Mouse (Mus musculus): ENCODE data around the gene Cap2. TPM values are rescaled to one million over a fixed set of nuclear protein-coding genes. Genes with fewer than 3 reads are reported as not detected.

Cap2 gene
- polyA plus RNA-seq, 1 experiment from 2014 or later: 159 TPM

DNA sequence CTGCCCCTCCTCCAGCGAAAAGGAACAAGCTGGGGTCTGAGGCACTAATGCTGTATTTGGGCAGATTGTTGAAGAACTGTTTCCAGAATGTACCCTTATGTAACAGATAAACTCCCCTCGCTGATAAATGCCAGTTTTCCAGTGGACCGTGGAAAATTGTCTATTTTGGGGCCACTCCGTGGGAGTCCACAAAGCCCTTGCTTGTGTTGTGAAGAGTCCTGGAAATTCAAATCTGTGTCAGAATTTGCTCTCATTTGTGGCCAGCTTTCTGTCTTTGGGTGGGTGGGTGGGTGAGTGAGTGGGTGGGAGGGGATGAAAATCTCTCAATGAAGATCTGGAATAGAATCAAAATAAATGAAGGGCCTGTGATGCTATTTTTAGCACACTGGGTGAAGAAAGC lies 13.5 kb upstream of the Cap2 start:
- H3K9ac ChIP-seq (ENCODE audit: low read length): no peak overlapping the region
- ATAC-seq (ENCODE audit: insufficient number of reproducible peaks, insufficient read depth, low FRiP score, low read depth): no peak
- peaks cover 6 to 15% of the 10 kb centered on the region in 2 experiments; a peak in 2 of 4 replicates for H3K4me1 ChIP-seq (ENCODE audit: control insufficient read depth in 2 of 2, insufficient read depth in 2 of 2, low read length in 2 of 2)
- H3K4me2 ChIP-seq (ENCODE audit: low read length): no peak overlapping the region
- no peaks in the 10 kb centered on the region for H3K27me3 ChIP-seq (ENCODE audit: control insufficient read depth, insufficient read depth, low read length)
- 0 out of 2 replicates have a peak, but pooled peaks cover 3% of the 10 kb centered on the region for H3K9me3 ChIP-seq (ENCODE audit: control insufficient read depth, low read length)
- WGBS: 28% methylated on average over 4 of the region's 4 CpGs
- peak overlapping the region; percentile 14 to 47; a peak in 1 of 4 replicates for H3K27ac ChIP-seq (replicated peaks in 1 of 2; ENCODE audit: control insufficient read depth in 1 of 2, insufficient read depth in 1 of 2, low read depth in 2 of 2, low read length in 2 of 2)
- H3K36me3 ChIP-seq (ENCODE audit: control insufficient read depth, insufficient read depth, low read length): no peaks in the 10 kb centered on the region
- no peak overlapping the region for H3K4me3 ChIP-seq (ENCODE audit: control insufficient read depth in 1 of 2, insufficient read depth in 1 of 2, low read depth in 1 of 2, low read length in 2 of 2)

GRCm38 (mm10) chr13:46490644-46491043 lies 11.0 kb upstream of the Cap2 start:
- WGBS: 34% methylated on average over 4 of the region's 4 CpGs
- no peak for ATAC-seq (ENCODE audit: insufficient number of reproducible peaks, insufficient read depth, low FRiP score, low read depth)
- Histone ChIP-seq H3K9me3 (ENCODE audit: control insufficient read depth, low read length) (0 out of 2 replicates have a peak, but pooled peaks cover 5% of the 10 kb centered on the region), H3K27ac (replicated peaks in 1 of 2; ENCODE audit: control insufficient read depth in 1 of 2, insufficient read depth in 1 of 2, low read depth in 2 of 2, low read length in 2 of 2) (no peak overlapping the region), H3K36me3 (ENCODE audit: control insufficient read depth, insufficient read depth, low read length) (no peaks in the 10 kb centered on the region), H3K4me3 (ENCODE audit: control insufficient read depth in 1 of 2, insufficient read depth in 1 of 2, low read depth in 1 of 2, low read length in 2 of 2) (no peak overlapping the region), H3K4me1 (ENCODE audit: control insufficient read depth in 2 of 2, insufficient read depth in 2 of 2, low read length in 2 of 2) (peaks cover 6 to 15% of the 10 kb centered on the region in 2 experiments; a peak in 2 of 4 replicates), H3K9ac (ENCODE audit: low read length) (no peak overlapping the region), H3K27me3 (ENCODE audit: control insufficient read depth, insufficient read depth, low read length) (no peaks in the 10 kb centered on the region), H3K4me2 (ENCODE audit: low read length) (no peak overlapping the region)

- no peaks in the 10 kb centered on the region for H3K27me3 ChIP-seq (ENCODE audit: control insufficient read depth, insufficient read depth, low read length)
- WGBS: 2% methylated on average over 20 of the region's 20 CpGs
- peak overlapping the region; percentile 71 to 94 for H3K4me3 ChIP-seq (ENCODE audit: control insufficient read depth in 1 of 2, insufficient read depth in 1 of 2, low read depth in 1 of 2, low read length in 2 of 2)
- peaks cover 16% of the 10 kb centered on the region; the same call in 1 of the 2 replicates for H3K36me3 ChIP-seq (ENCODE audit: control insufficient read depth, insufficient read depth, low read length)
- peak overlapping the region; percentile 98 for H3K27ac ChIP-seq (replicated peaks in 1 of 2; ENCODE audit: control insufficient read depth in 1 of 2, insufficient read depth in 1 of 2, low read depth in 2 of 2, low read length in 2 of 2)
- no peaks in the 10 kb centered on the region for H3K9me3 ChIP-seq (ENCODE audit: control insufficient read depth, low read length)
- ATAC-seq (ENCODE audit: insufficient number of reproducible peaks, insufficient read depth, low FRiP score, low read depth): peak; percentile 48
- peaks cover 4 to 20% of the 10 kb centered on the region in 2 experiments; a peak in 3 of 4 replicates for H3K4me1 ChIP-seq (ENCODE audit: control insufficient read depth in 2 of 2, insufficient read depth in 2 of 2, low read length in 2 of 2)
- peak overlapping the region; percentile 92 for H3K9ac ChIP-seq (ENCODE audit: low read length)
- peak overlapping the region; percentile 79 for H3K4me2 ChIP-seq (ENCODE audit: low read length)
Observed at GRCm38 (mm10) chr13:46502390-46502891, 793 bp downstream of the Cap2 start.

DNA sequence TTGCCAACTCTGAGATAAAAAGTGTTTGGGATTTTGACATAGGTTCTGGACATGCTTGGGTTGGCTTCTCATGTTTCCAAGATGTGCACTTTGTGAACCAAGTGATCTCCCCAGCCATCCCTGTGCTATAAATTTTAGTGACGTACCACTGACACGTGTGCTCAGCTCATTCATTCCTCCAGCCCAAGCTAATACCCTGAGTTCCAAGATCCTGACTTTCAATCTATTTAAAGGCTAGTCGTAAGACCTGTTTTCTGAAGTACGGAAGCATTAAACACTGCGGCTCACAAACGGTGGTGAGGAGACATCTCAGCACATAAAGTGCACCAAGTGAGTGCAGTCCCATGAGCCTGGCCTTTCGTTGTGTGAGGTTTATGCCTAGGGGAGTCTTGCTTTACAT lies 6.3 kb downstream of the Cap2 start:
- WGBS: 44% methylated on average over 7 of the region's 7 CpGs
- H3K36me3 ChIP-seq (ENCODE audit: control insufficient read depth, insufficient read depth, low read length): peaks cover 19% of the 10 kb centered on the region; the same call in 1 of the 2 replicates
- no peak overlapping the region for H3K4me2 ChIP-seq (ENCODE audit: low read length)
- no peaks in the 10 kb centered on the region for H3K27me3 ChIP-seq (ENCODE audit: control insufficient read depth, insufficient read depth, low read length)
- peak overlapping the region; percentile 15 to 68; a peak in 3 of 4 replicates for H3K27ac ChIP-seq (replicated peaks in 1 of 2; ENCODE audit: control insufficient read depth in 1 of 2, insufficient read depth in 1 of 2, low read depth in 2 of 2, low read length in 2 of 2)
- H3K4me1 ChIP-seq (ENCODE audit: control insufficient read depth in 2 of 2, insufficient read depth in 2 of 2, low read length in 2 of 2): peaks cover 6 to 39% of the 10 kb centered on the region in 2 experiments
- no peak overlapping the region for H3K4me3 ChIP-seq (ENCODE audit: control insufficient read depth in 1 of 2, insufficient read depth in 1 of 2, low read depth in 1 of 2, low read length in 2 of 2)
- ATAC-seq (ENCODE audit: insufficient number of reproducible peaks, insufficient read depth, low FRiP score, low read depth): no peak
- no peak overlapping the region for H3K9ac ChIP-seq (ENCODE audit: low read length)
- H3K9me3 ChIP-seq (ENCODE audit: control insufficient read depth, low read length): peaks cover 5% of the 10 kb centered on the region; the same call in 1 of the 2 replicates

GRCm38 (mm10) chr13:46508823-46509222 lies 7.2 kb downstream of the Cap2 start:
- H3K36me3 ChIP-seq (ENCODE audit: control insufficient read depth, insufficient read depth, low read length): peaks cover 19% of the 10 kb centered on the region; the same call in 1 of the 2 replicates
- peak overlapping the region; percentile 63 to 68; a peak in 3 of 4 replicates for H3K27ac ChIP-seq (replicated peaks in 1 of 2; ENCODE audit: control insufficient read depth in 1 of 2, insufficient read depth in 1 of 2, low read depth in 2 of 2, low read length in 2 of 2)
- no peak for ATAC-seq (ENCODE audit: insufficient number of reproducible peaks, insufficient read depth, low FRiP score, low read depth)
- peaks cover 5% of the 10 kb centered on the region; the same call in 1 of the 2 replicates for H3K9me3 ChIP-seq (ENCODE audit: control insufficient read depth, low read length)
- no peaks in the 10 kb centered on the region for H3K27me3 ChIP-seq (ENCODE audit: control insufficient read depth, insufficient read depth, low read length)
- 26% methylated on average over 4 of the region's 4 CpGs for WGBS
- H3K4me3 ChIP-seq (ENCODE audit: control insufficient read depth in 1 of 2, insufficient read depth in 1 of 2, low read depth in 1 of 2, low read length in 2 of 2): no peak overlapping the region
- peak overlapping the region; percentile 8; the same call in 1 of the 2 replicates for H3K4me2 ChIP-seq (ENCODE audit: low read length)
- H3K4me1 ChIP-seq (ENCODE audit: control insufficient read depth in 2 of 2, insufficient read depth in 2 of 2, low read length in 2 of 2): peaks cover 2 to 41% of the 10 kb centered on the region in 2 experiments; a peak in 3 of 4 replicates
- peak overlapping the region; percentile 44; the same call in 1 of the 2 replicates for H3K9ac ChIP-seq (ENCODE audit: low read length)

DNA sequence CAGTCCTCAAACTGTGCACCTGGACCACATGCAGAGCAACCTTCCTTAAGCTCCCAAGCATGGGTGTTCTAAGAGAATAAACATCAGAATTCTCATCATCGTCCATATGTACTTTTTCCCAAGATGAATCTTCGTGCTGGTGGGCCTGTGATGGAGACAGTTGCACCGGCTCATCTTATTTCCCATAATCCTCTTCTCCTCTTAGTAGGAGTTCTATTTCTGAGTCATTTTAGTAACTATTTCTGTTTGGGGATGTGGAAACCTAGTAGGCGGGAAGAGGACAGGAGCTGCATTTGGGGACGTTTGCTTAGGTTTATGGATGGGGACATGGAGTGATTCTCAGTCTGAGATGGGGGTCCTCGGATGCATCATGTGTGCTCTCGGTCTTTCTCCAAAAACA lies 8.8 kb downstream of the Cap2 start:
- Histone ChIP-seq H3K4me2 (ENCODE audit: low read length) (no peak overlapping the region), H3K27ac (replicated peaks in 1 of 2; ENCODE audit: control insufficient read depth in 1 of 2, insufficient read depth in 1 of 2, low read depth in 2 of 2, low read length in 2 of 2) (no peak overlapping the region), H3K4me3 (ENCODE audit: control insufficient read depth in 1 of 2, insufficient read depth in 1 of 2, low read depth in 1 of 2, low read length in 2 of 2) (no peak overlapping the region), H3K36me3 (ENCODE audit: control insufficient read depth, insufficient read depth, low read length) (peaks cover 16% of the 10 kb centered on the region; the same call in 1 of the 2 replicates), H3K27me3 (ENCODE audit: control insufficient read depth, insufficient read depth, low read length) (no peaks in the 10 kb centered on the region), H3K4me1 (ENCODE audit: control insufficient read depth in 2 of 2, insufficient read depth in 2 of 2, low read length in 2 of 2) (peaks cover 5 to 51% of the 10 kb centered on the region in 2 experiments), H3K9me3 (ENCODE audit: control insufficient read depth, low read length) (peaks cover 5% of the 10 kb centered on the region; the same call in 1 of the 2 replicates), H3K9ac (ENCODE audit: low read length) (no peak overlapping the region)
- 95% methylated on average over 7 of the region's 7 CpGs for WGBS
- ATAC-seq (ENCODE audit: insufficient number of reproducible peaks, insufficient read depth, low FRiP score, low read depth): no peak

GRCm38 (mm10) chr13:46514484-46514883 lies 12.8 kb downstream of the Cap2 start:
- peaks cover 5% of the 10 kb centered on the region; the same call in 1 of the 2 replicates for H3K9me3 ChIP-seq (ENCODE audit: control insufficient read depth, low read length)
- no peaks in the 10 kb centered on the region for H3K36me3 ChIP-seq (ENCODE audit: control insufficient read depth, insufficient read depth, low read length)
- no peaks in the 10 kb centered on the region for H3K27me3 ChIP-seq (ENCODE audit: control insufficient read depth, insufficient read depth, low read length)
- no peak overlapping the region for H3K9ac ChIP-seq (ENCODE audit: low read length)
- no peak overlapping the region for H3K4me3 ChIP-seq (ENCODE audit: control insufficient read depth in 1 of 2, insufficient read depth in 1 of 2, low read depth in 1 of 2, low read length in 2 of 2)
- H3K4me1 ChIP-seq (ENCODE audit: control insufficient read depth in 2 of 2, insufficient read depth in 2 of 2, low read length in 2 of 2): peaks cover 18 to 44% of the 10 kb centered on the region in 2 experiments
- H3K4me2 ChIP-seq (ENCODE audit: low read length): no peak overlapping the region
- peak overlapping the region in 1 of 2 experiments; percentile 92; a peak in 2 of 4 replicates for H3K27ac ChIP-seq (replicated peaks in 1 of 2; ENCODE audit: control insufficient read depth in 1 of 2, insufficient read depth in 1 of 2, low read depth in 2 of 2, low read length in 2 of 2)
- no peak for ATAC-seq (ENCODE audit: insufficient number of reproducible peaks, insufficient read depth, low FRiP score, low read depth)
- whole genome bisulfite sequencing: 84% methylated on average over 10 of the region's 10 CpGs

Data from heart, embryonic 14.5 days (tissue).